ENCODE assay signal across 8 mouse cellular contexts in genomic region chr4:124277456-124278181, GRCm38 (mm10).
A peak's percentile ranks its signal among the peaks of the same experiment; 100 is the strongest.
DNase-seq lines count a peak whose midpoint lies in the region; ATAC-seq and TF ChIP-seq lines count a peak whose summit lies in the region.

No protein-coding gene starts in this region.

- DNase-seq in left cerebral cortex, adult 2 months (ENCODE audit: extremely low spot score in 1 of 2, low spot score in 2 of 2), result no peak
- DNase-seq in left cerebral cortex, postnatal 25 days (ENCODE audit: low spot score in 2 of 2), result no peak
- no peak for DNase-seq in thymus, postnatal 4 days
- no peak for DNase-seq in left cerebral cortex, adult 8-10 months (ENCODE audit: low spot score in 2 of 2)
- no peak for DNase-seq in ovary, postnatal 10 days (ENCODE audit: low spot score)

- 0 out of 2 replicates have a peak, but pooled peaks cover 5% of the 10 kb centered on the region for H3K4me1 ChIP-seq in embryonic fibroblast, embryonic 13.5 days (ENCODE audit: control insufficient read depth, insufficient read depth, low read length)
- H3K4me1 ChIP-seq in hindbrain, embryonic 16.5 days (ENCODE audit: control insufficient read depth, insufficient read depth, low read depth, low read length), result peaks cover 18% of the 10 kb centered on the region
- peaks cover 25% of the 10 kb centered on the region for H3K4me1 ChIP-seq in midbrain, embryonic 15.5 days

- H3K9ac ChIP-seq in hindbrain, embryonic 16.5 days (ENCODE audit: low read depth, low read length), result peak overlapping the region; percentile 61
- peak overlapping the region; percentile 33; the same call in 1 of the 2 replicates for H3K9ac ChIP-seq in midbrain, embryonic 15.5 days

- H3K27me3 ChIP-seq in hindbrain, embryonic 16.5 days (replicated peaks; ENCODE audit: control insufficient read depth, insufficient read depth, low read length), result peaks cover 14% of the 10 kb centered on the region; the same call in 1 of the 2 replicates
- no peaks in the 10 kb centered on the region for H3K27me3 ChIP-seq in midbrain, embryonic 15.5 days (replicated peaks)

- 1% methylated on average over 41 of the region's 43 CpGs for WGBS in hindbrain, embryonic 16.5 days
- under 1% methylated on average over 43 of the region's 43 CpGs for WGBS in midbrain, embryonic 15.5 days

- no peak for TF ChIP-seq CTCF in left cerebral cortex, adult 2 months (IDR thresholded peaks at IDR 0.05)
- TF ChIP-seq CTCF in embryonic fibroblast, embryonic 13.5 days (IDR thresholded peaks at IDR 0.05; ENCODE audit: borderline replicate concordance, insufficient read depth, low read length), result no peak

- H3K4me2 ChIP-seq in hindbrain, embryonic 16.5 days (ENCODE audit: low read length), result peak overlapping the region; percentile 77
- H3K4me2 ChIP-seq in midbrain, embryonic 15.5 days, result peak overlapping the region; percentile 62

- intact Hi-C loops in left cerebral cortex, adult 2 months (cut with DNase I), result no loop called here
- intact Hi-C loops in left cerebral cortex, postnatal 25 days (cut with DNase I), result no loop called here

- peak overlapping the region; percentile 35 for H3K4me3 ChIP-seq in left cerebral cortex, adult 2 months
- peak overlapping the region; percentile 2; the same call in 1 of the 2 replicates for H3K4me3 ChIP-seq in embryonic fibroblast, embryonic 13.5 days (ENCODE audit: insufficient read depth, low read length)
- H3K4me3 ChIP-seq in hindbrain, embryonic 16.5 days (ENCODE audit: low read length), result peak overlapping the region; percentile 40
- peak overlapping the region; percentile 28 for H3K4me3 ChIP-seq in midbrain, embryonic 15.5 days

- H3K27ac ChIP-seq in left cerebral cortex, adult 2 months, result no peak overlapping the region
- no peak overlapping the region for H3K27ac ChIP-seq in embryonic fibroblast, embryonic 13.5 days (ENCODE audit: insufficient read depth, low read length)
- peak overlapping the region; percentile 67 for H3K27ac ChIP-seq in hindbrain, embryonic 16.5 days (ENCODE audit: low read depth, low read length)
- peak overlapping the region; percentile 74 for H3K27ac ChIP-seq in midbrain, embryonic 15.5 days

- ATAC-seq in hindbrain, embryonic 16.5 days, result peak; percentile 63
- ATAC-seq in midbrain, embryonic 15.5 days (replicated peaks), result peak; percentile 76

- no peak for TF ChIP-seq POLR2A in embryonic fibroblast, embryonic 13.5 days (IDR thresholded peaks at IDR 0.05; ENCODE audit: low read depth, low read length)

- no peaks in the 10 kb centered on the region for H3K9me3 ChIP-seq in hindbrain, embryonic 16.5 days (ENCODE audit: control insufficient read depth, low read length)
- no peaks in the 10 kb centered on the region for H3K9me3 ChIP-seq in midbrain, embryonic 15.5 days

- H3K36me3 ChIP-seq in hindbrain, embryonic 16.5 days (ENCODE audit: control insufficient read depth, insufficient read depth, low read length), result no peaks in the 10 kb centered on the region
- no peaks in the 10 kb centered on the region for H3K36me3 ChIP-seq in midbrain, embryonic 15.5 days (replicated peaks)

Comparison
In these comparisons a context has a peak if more than half of its experiments do, and no peak if none do; other contexts are left out.
1. H3K27ac ChIP-seq: peak in hindbrain, embryonic 16.5 days (single experiment) and midbrain, embryonic 15.5 days (single experiment); none in left cerebral cortex, adult 2 months (single experiment) and embryonic fibroblast, embryonic 13.5 days (single experiment).
2. Peak in every context shown above with its lines, with median percentiles within 50 percentile points of each other: H3K4me3 ChIP-seq.